Mouse (Mus musculus) forebrain, postnatal 0 days (tissue): ENCODE data around the gene Ppil6. TPM values are rescaled to one million over a fixed set of nuclear protein-coding genes. Genes with fewer than 3 reads are reported as not detected.
A peak's percentile ranks its signal among the peaks of the same experiment; 100 is the strongest.

ENCODE experiments used
- ATAC-seq: fragments of 200-750 bp; cut with Nextera tagmentation; 2 replicates; pipeline ENCODE4 v1.8.0; 2017; ENCODE audit warnings: mild to moderate bottlenecking, moderate library complexity
- DNase-seq: peaks from one replicate; pipeline ENCODE4 v3.0.0-alpha.2; 2015
- H3K27ac ChIP-seq: fragments of 300-500 bp; sonication (generic); 2 replicates; pipeline ENCODE4 v1.5.1; 2014; ENCODE audit warnings: low read depth, mild to moderate bottlenecking, antibody characterized with exemption, low read length, moderate library complexity, mixed read lengths
- H3K27me3 ChIP-seq: fragments of 300-500 bp; sonication (generic); 2 replicates; pipeline ENCODE4 v1.6.1; 2014; ENCODE audit warnings: mild to moderate bottlenecking, low read length, mixed read lengths; ENCODE audit not compliant: insufficient read depth
- H3K36me3 ChIP-seq: fragments of 300-500 bp; sonication (generic); 2 replicates; pipeline ENCODE4 v1.6.1; 2014; ENCODE audit warnings: mild to moderate bottlenecking, moderate library complexity; ENCODE audit not compliant: insufficient read depth
- H3K4me1 ChIP-seq: fragments of 300-500 bp; sonication (generic); 2 replicates; pipeline ENCODE4 v1.6.1; 2014; ENCODE audit warnings: antibody characterized with exemption; ENCODE audit not compliant: insufficient read depth
- H3K4me2 ChIP-seq: fragments of 300-500 bp; sonication (generic); 2 replicates; pipeline ENCODE4 v1.6.1; 2014; ENCODE audit warnings: low read depth, mild to moderate bottlenecking, moderate library complexity
- H3K4me3 ChIP-seq: fragments of 300-500 bp; sonication (generic); 2 replicates; pipeline ENCODE4 v1.5.1; 2014; ENCODE audit warnings: low read depth, low read length, mixed read lengths
- H3K9ac ChIP-seq: fragments of 300-500 bp; sonication (generic); 2 replicates; pipeline ENCODE4 v1.6.1; 2014; ENCODE audit warnings: mild to moderate bottlenecking
- H3K9me3 ChIP-seq: fragments of 300-500 bp; sonication (generic); 2 replicates; pipeline ENCODE4 v1.6.1; 2016; ENCODE audit warnings: low read length
- CTCF ChIP-seq: sonication (generic); IDR thresholded peaks from 2 replicates; pipeline ENCODE4 v1.5.1; 2016; ENCODE audit warnings: antibody characterized with exemption, control low read depth, low read depth
- WGBS: fragments of 180-500 bp; shearing (Covaris S2); extraction: QIAGEN DNeasy Blood & Tissue Kit; methylation state at CpG from one replicate; pipeline ENCODE4 v1.1.7; 2014; 5-methylcytosine and 5-hydroxymethylcytosine counted together
- polyA plus RNA-seq: library from polyadenylated mRNA; unstranded; fragments of >200 nt; fragmentation: Nextera tagmentation; extraction: Ambion mirVana; gene quantifications from 2 replicates; pipeline ENCODE4 v1.2.1, GENCODE M21; 2015
- total RNA-seq: library from RNA; depleted of rRNA; stranded (reverse); fragments of >200 nt; gene quantifications from 2 replicates; pipeline ENCODE4 v1.2.3, GENCODE M21; 2014; rRNA removed

The Ppil6 gene
- 0.81 and 1.9 TPM in 2 replicates for total RNA-seq
- 4.7 and 8.7 TPM in 2 replicates for polyA plus RNA-seq

DNA sequence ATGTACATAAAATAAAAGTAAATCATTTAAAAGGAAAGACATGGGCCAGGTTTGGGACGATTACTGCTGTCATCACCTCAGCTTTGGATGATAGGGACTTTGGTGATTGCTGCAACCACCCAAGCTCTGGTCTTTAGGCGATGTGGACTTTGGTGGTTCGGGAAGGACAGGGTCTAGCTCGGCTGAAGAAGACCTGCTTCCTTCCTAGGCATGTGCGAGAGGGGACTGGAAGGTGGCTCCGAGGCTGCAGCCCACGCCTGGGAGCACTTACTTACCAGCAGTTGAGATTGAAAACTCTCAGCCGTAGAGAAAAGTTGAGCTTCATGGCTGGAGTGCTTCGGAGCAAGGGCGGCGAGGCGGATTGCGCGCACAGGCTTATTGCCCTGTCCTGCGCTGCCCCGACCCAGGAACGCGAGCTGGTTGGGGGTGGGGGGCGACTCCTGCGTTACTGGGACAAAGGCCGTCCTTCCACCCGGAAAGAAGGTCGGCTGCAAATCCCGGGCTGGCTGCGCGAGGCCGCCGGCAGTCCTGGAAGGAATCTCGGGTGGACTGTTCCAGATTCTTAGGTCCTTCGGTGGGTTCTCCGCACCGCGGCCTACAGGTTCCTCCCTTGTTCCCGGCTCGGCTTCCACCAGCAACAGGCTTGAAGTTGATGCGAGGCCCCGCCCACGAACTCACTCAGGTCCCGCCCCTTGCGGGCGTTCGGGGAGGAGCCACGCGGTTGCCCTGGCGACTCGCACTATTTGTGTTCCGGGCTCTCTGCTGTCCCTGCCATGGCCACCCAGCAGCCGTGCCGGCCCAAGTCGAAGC is at the start of gene Ppil6, which contains the start of gene Smpd2:
TSS of gene Ppil6 (plus strand) at position 732 of the 810 bp plus-strand sequence.
TSS of gene Smpd2 (minus strand) at position 662 of the 810 bp plus-strand sequence.
- Histone ChIP-seq H3K9me3 (no peaks in the 10 kb centered on the region), H3K4me3 (peak within 1 kb of the TSS; percentile 77), H3K9ac (peak within 1 kb of the TSS; percentile 69), H3K27ac (peak within 1 kb of the TSS; percentile 35), H3K4me1 (peaks cover 12% of the 10 kb centered on the region), H3K36me3 (peaks cover 24% of the 10 kb centered on the region), H3K4me2 (peak within 1 kb of the TSS; percentile 96), H3K27me3 (no peaks in the 10 kb centered on the region)
- DNase-seq = peak; percentile 93
- ATAC-seq = peak; percentile 96
- no peak; the same call in 1 of the 2 replicates for TF ChIP-seq CTCF
- WGBS = under 1% methylated on average over 49 of the region's 50 CpGs

DNA sequence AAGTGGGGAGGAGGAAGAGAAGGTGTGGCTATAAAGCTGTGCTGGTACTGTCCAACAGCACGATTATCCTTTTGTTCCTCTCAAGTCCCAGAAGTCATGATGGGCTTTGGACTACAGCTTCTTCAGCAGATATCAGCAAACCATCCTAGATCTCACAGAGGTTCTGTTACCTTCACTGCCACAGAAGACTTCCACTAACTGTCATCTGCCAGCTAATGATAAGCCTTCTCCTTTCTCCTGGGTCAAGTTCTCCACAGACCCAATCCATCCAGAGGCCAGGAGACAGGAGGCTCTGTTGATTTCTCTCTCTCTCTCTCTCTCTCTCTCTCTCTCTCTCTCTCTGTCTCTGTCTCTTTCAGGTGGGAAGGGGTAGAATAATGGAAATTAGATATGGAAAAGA is 42.0 kb upstream of the Ppil6 start:
- Histone ChIP-seq H3K4me2 (no peak overlapping the region), H3K4me1 (peaks cover 13% of the 10 kb centered on the region; the same call in 1 of the 2 replicates), H3K9me3 (no peaks in the 10 kb centered on the region), H3K36me3 (peaks cover 8% of the 10 kb centered on the region; the same call in 1 of the 2 replicates), H3K4me3 (no peak overlapping the region), H3K27ac (no peak overlapping the region), H3K27me3 (no peaks in the 10 kb centered on the region), H3K9ac (no peak overlapping the region)
- WGBS = 88% methylated on average over 1 of the region's 1 CpGs
- no peak for TF ChIP-seq CTCF
- DNase-seq = no peak
- no peak for ATAC-seq

GRCm38 (mm10) chr10:41449684-41450083 is 40.6 kb upstream of the Ppil6 start:
- TF ChIP-seq CTCF = no peak
- H3K27me3 ChIP-seq = no peaks in the 10 kb centered on the region
- ATAC-seq (peak; percentile 71), DNase-seq (no peak)
- peaks cover 13% of the 10 kb centered on the region; the same call in 1 of the 2 replicates for H3K4me1 ChIP-seq
- H3K4me3 ChIP-seq = peak overlapping the region; percentile 86
- H3K9me3 ChIP-seq = no peaks in the 10 kb centered on the region
- 9% methylated on average over 14 of the region's 14 CpGs for WGBS
- H3K27ac ChIP-seq = peak overlapping the region; percentile 62
- H3K36me3 ChIP-seq = peaks cover 13% of the 10 kb centered on the region; the same call in 1 of the 2 replicates
- H3K4me2 ChIP-seq = peak overlapping the region; percentile 52
- peak overlapping the region; percentile 80 for H3K9ac ChIP-seq

DNA sequence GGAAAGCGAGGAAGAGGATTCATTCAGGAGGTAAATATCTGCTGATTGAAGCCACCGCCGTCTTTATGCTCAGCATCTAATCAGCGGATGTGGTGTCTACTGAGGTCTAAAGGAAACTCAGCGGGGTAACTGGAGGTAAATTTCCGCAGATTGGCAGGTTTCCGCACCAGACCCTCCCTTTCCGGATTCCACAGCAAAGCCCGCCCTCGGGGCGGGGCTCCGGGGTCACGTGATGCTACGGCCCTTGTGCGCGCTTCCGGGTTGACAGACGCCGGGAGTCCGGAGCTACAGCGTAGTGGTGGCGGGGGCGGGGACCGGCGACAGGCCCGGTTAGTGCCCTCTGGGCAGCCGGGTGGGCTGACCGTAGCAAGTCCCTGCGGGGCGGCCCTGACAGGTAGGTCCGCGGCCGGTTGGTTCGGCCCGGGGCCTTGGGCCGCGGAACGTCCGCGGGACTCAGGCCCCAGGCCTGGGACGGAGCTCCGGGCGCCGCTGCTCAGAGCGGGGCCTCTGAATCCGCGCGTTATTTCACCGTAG is 40.0 kb upstream of the Ppil6 start, which contains the start of gene Zbtb24:
TSS of gene Zbtb24 (plus strand) at position 247 of the 534 bp plus-strand sequence.
- TF ChIP-seq CTCF = no peak
- H3K4me3 ChIP-seq = peak within 1 kb of the TSS; percentile 86
- H3K27me3 ChIP-seq = no peaks in the 10 kb centered on the region
- H3K36me3 ChIP-seq = peaks cover 17% of the 10 kb centered on the region; the same call in 1 of the 2 replicates
- ATAC-seq (peak; percentile 97), DNase-seq (peak; percentile 96)
- peak within 1 kb of the TSS; percentile 80 for H3K9ac ChIP-seq
- no peaks in the 10 kb centered on the region for H3K9me3 ChIP-seq
- H3K4me2 ChIP-seq = peak within 1 kb of the TSS; percentile 52
- peaks cover 13% of the 10 kb centered on the region; the same call in 1 of the 2 replicates for H3K4me1 ChIP-seq
- WGBS = under 1% methylated on average over 49 of the region's 49 CpGs
- peak within 1 kb of the TSS; percentile 62 for H3K27ac ChIP-seq

GRCm38 (mm10) chr10:41450780-41451522 is 39.3 kb upstream of the Ppil6 start:
- DNase-seq = no peak
- Histone ChIP-seq H3K27ac (peak overlapping the region; percentile 62), H3K9ac (peak overlapping the region; percentile 80), H3K36me3 (peaks cover 21% of the 10 kb centered on the region), H3K9me3 (no peaks in the 10 kb centered on the region), H3K4me3 (peak overlapping the region; percentile 86), H3K27me3 (no peaks in the 10 kb centered on the region), H3K4me2 (peak overlapping the region; percentile 52), H3K4me1 (peaks cover 13% of the 10 kb centered on the region; the same call in 1 of the 2 replicates)
- TF ChIP-seq CTCF = no peak
- no peak for ATAC-seq
- 53% methylated on average over 18 of the region's 18 CpGs for WGBS

GRCm38 (mm10) chr10:41451656-41452055 is 38.6 kb upstream of the Ppil6 start:
- no peak overlapping the region for H3K4me2 ChIP-seq

More at GRCm38 (mm10) chr10:41451656-41452055, 38.6 kb upstream of the Ppil6 start:
- Histone ChIP-seq H3K9me3 (no peaks in the 10 kb centered on the region), H3K27ac (no peak overlapping the region), H3K4me1 (peaks cover 13% of the 10 kb centered on the region; the same call in 1 of the 2 replicates), H3K9ac (no peak overlapping the region), H3K4me3 (no peak overlapping the region), H3K36me3 (peaks cover 28% of the 10 kb centered on the region), H3K27me3 (no peaks in the 10 kb centered on the region)
- TF ChIP-seq CTCF = no peak
- no peak for ATAC-seq
- no peak for DNase-seq
- WGBS = 95% methylated on average over 9 of the region's 9 CpGs
